Mouse (Mus musculus) midbrain, postnatal 0 days (tissue): ENCODE data around the gene Helz2. TPM values are rescaled to one million over a fixed set of nuclear protein-coding genes. Genes with fewer than 3 reads are reported as not detected.

Source experiments
- ATAC-seq: fragments of 200-750 bp; cut with Nextera tagmentation; 2 replicates; pipeline ENCODE4 v1.8.0; 2017; ENCODE audit warnings: moderate number of reproducible peaks, mild to moderate bottlenecking, moderate TSS enrichment, moderate library complexity; ENCODE audit not compliant: low FRiP score
- DNase-seq: peaks from one replicate; pipeline ENCODE4 v3.0.0-alpha.2; 2015; ENCODE audit warnings: low spot score
- H3K27ac ChIP-seq: fragments of 300-500 bp; sonication (generic); 2 replicates; pipeline ENCODE4 v1.5.1; 2014; ENCODE audit warnings: low read depth, mild to moderate bottlenecking, low read length, mixed read lengths
- H3K27me3 ChIP-seq: fragments of 300-500 bp; sonication (generic); 2 replicates; pipeline ENCODE4 v1.6.1; 2014; ENCODE audit warnings: low read length, control low read depth, mixed read lengths; ENCODE audit not compliant: insufficient read depth
- H3K36me3 ChIP-seq: fragments of 300-500 bp; sonication (generic); 2 replicates; pipeline ENCODE4 v1.6.1; 2014; ENCODE audit warnings: low read length, control low read depth, mixed read lengths; ENCODE audit not compliant: insufficient read depth
- H3K4me1 ChIP-seq: fragments of 300-500 bp; sonication (generic); 2 replicates; pipeline ENCODE4 v1.6.1; 2014; ENCODE audit warnings: mild to moderate bottlenecking, control low read depth, antibody characterized with exemption, low read length, mixed read lengths; ENCODE audit not compliant: insufficient read depth
- H3K4me2 ChIP-seq: fragments of 300-500 bp; sonication (generic); 2 replicates; pipeline ENCODE4 v1.6.1; 2014; ENCODE audit warnings: low read depth, mild to moderate bottlenecking, low read length, mixed read lengths; ENCODE audit not compliant: poor library complexity, severe bottlenecking
- H3K4me3 ChIP-seq: fragments of 300-500 bp; sonication (generic); 2 replicates; pipeline ENCODE4 v1.5.1; 2014; ENCODE audit warnings: low read depth, mild to moderate bottlenecking, low read length, moderate library complexity
- H3K9ac ChIP-seq: fragments of 300-500 bp; sonication (generic); replicated peaks from 2 replicates; pipeline ENCODE4 v1.6.1; 2014; ENCODE audit warnings: mild to moderate bottlenecking, low read length, moderate library complexity, mixed read lengths; ENCODE audit not compliant: poor library complexity, severe bottlenecking
- H3K9me3 ChIP-seq: fragments of 300-500 bp; sonication (generic); 2 replicates; pipeline ENCODE4 v1.6.1; 2016; ENCODE audit warnings: low read length, control low read depth
- CTCF ChIP-seq: IDR thresholded peaks from 2 replicates; pipeline ENCODE4 v1.5.1; 2016; ENCODE audit warnings: antibody characterized with exemption, mild to moderate bottlenecking
- WGBS: fragments of 180-500 bp; shearing (Covaris S2); extraction: QIAGEN DNeasy Blood & Tissue Kit; methylation state at CpG from one replicate; pipeline ENCODE4 v1.1.7; 2014; 5-methylcytosine and 5-hydroxymethylcytosine counted together
- polyA plus RNA-seq: library from polyadenylated mRNA; unstranded; fragments of >200 nt; fragmentation: Nextera tagmentation; extraction: Ambion mirVana; gene quantifications from 2 replicates; pipeline ENCODE4 v1.2.1, GENCODE M21; 2015
- total RNA-seq: library from RNA; depleted of rRNA; stranded (reverse); fragments of >200 nt; gene quantifications from 2 replicates; pipeline ENCODE4 v1.2.3, GENCODE M21; 2014

Gene Helz2
- total and polyA plus RNA-seq, 2 experiments from 2014 or later: 0.16 to 3.7 TPM

DNA sequence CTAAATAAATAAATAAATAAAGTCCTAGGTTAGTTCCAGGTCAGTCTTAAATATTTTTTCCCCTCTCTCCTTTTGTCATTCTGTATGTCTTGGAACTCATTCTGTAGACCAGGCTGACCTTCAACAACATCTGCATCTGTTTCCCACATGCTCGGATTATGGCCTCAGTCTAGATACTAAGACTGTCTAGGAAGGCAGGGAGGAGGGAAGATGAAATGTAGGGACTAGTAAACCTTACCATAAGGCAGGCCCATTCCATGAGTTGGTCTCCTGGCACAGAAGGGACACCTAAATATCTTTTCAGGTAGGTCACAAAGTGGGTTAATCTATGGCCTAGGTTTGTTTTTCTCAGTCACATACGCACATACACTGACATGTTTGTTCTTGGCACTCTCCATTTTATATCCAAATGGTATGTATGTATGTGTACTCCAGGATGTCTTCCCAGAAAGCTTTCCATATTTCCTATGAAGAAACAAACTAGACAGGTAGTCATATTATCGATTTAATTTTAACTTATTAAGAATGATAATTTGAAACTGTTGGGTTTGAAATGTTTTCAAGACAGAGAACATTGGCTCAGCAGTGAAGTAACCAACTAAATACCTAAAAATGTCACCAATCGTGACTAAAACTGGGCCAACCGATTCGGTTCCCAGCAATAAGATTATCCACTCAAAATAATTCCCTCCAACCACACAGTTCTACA lies 45.0 kb upstream of the Helz2 start:
- Histone ChIP-seq H3K4me3 (peak overlapping the region; percentile 58), H3K4me1 (no peaks in the 10 kb centered on the region), H3K9ac (peak overlapping the region; percentile 87), H3K27me3 (no peaks in the 10 kb centered on the region), H3K9me3 (no peaks in the 10 kb centered on the region), H3K27ac (peak overlapping the region; percentile 97), H3K4me2 (peak overlapping the region; percentile 55), H3K36me3 (peaks cover 4% of the 10 kb centered on the region; the same call in 1 of the 2 replicates)
- 50% methylated on average over 6 of the region's 6 CpGs for WGBS
- ATAC-seq (no peak), DNase-seq (no peak)
- no peak for TF ChIP-seq CTCF

DNA sequence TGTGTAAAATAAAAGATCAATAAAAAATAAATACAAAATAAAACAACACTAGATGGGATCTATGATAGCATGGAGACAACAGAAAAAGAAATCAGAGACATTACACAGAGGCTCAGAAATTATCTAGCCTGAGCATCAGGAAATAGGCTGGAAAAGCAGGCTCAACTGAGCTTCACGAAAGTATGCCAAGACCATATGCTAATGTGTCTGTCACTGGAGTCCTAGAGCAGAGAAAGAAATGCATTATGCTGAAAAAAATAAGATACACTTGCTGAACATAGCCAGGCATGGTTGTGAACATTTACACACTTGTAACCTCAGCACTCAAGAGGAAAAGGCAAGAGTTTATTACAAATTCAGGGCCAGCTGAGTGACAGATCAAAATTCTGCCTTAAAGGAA lies 38.1 kb upstream of the Helz2 start:
- no peak overlapping the region for H3K9ac ChIP-seq
- H3K36me3 ChIP-seq: peaks cover 11% of the 10 kb centered on the region; the same call in 1 of the 2 replicates
- no peaks in the 10 kb centered on the region for H3K4me1 ChIP-seq
- no peaks in the 10 kb centered on the region for H3K9me3 ChIP-seq
- TF ChIP-seq CTCF: no peak
- no peak for ATAC-seq
- no peak overlapping the region for H3K27ac ChIP-seq
- no peaks in the 10 kb centered on the region for H3K27me3 ChIP-seq
- H3K4me3 ChIP-seq: no peak overlapping the region
- DNase-seq: no peak
- H3K4me2 ChIP-seq: no peak overlapping the region
- WGBS: 65% methylated on average over 1 of the region's 1 CpGs

DNA sequence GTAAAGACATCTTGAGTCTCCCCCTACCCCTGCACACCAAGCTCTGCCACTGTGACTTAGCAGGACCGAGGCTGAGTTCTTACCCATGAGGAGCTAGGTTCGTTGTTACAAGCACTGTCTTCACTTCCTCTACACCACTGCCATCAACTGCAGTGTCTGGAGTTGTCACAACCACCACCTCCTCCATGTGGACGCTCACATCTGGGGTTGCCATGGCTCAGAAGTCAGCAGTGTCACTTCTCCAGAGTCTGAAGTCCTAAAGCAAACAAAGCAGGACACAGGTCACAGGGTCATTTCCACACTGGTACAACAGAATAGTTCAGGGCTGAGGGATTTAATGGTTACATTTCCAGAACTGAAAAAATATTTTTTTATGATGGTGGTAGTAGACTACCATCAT lies 36.0 kb upstream of the Helz2 start:
- Histone ChIP-seq H3K27ac (no peak overlapping the region), H3K4me3 (no peak overlapping the region), H3K27me3 (no peaks in the 10 kb centered on the region), H3K36me3 (peaks cover 19% of the 10 kb centered on the region; the same call in 1 of the 2 replicates), H3K9ac (no peak overlapping the region), H3K9me3 (no peaks in the 10 kb centered on the region), H3K4me2 (no peak overlapping the region), H3K4me1 (no peaks in the 10 kb centered on the region)
- no peak for DNase-seq
- ATAC-seq: no peak
- WGBS: 89% methylated on average over 3 of the region's 3 CpGs
- TF ChIP-seq CTCF: no peak

DNA sequence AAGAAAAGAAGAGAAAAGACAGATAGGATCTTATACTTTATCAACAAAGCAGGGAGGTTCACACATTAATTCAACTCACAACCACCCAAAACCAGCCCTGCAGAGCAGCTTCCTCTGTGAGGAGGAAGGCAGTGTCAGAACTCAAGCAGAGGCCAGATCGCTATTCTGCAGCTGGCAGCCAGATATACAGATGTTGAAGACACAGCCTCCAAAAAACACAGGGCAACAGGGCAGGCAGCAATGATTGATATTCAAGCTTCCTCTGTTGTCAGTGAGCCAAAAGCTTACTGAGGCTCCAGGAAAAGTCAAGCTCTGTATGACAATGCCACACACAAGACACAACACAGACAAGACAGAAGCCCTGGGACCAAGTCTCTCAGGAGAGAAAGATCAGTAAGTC lies 34.9 kb upstream of the Helz2 start:
- no peaks in the 10 kb centered on the region for H3K27me3 ChIP-seq
- ATAC-seq (no peak), DNase-seq (no peak)
- H3K4me2 ChIP-seq: no peak overlapping the region
- H3K27ac ChIP-seq: no peak overlapping the region
- 86% methylated on average over 1 of the region's 1 CpGs for WGBS
- no peak overlapping the region for H3K9ac ChIP-seq
- H3K4me1 ChIP-seq: no peaks in the 10 kb centered on the region
- H3K9me3 ChIP-seq: no peaks in the 10 kb centered on the region
- H3K4me3 ChIP-seq: no peak overlapping the region
- H3K36me3 ChIP-seq: peaks cover 16% of the 10 kb centered on the region; the same call in 1 of the 2 replicates
- TF ChIP-seq CTCF: no peak

DNA sequence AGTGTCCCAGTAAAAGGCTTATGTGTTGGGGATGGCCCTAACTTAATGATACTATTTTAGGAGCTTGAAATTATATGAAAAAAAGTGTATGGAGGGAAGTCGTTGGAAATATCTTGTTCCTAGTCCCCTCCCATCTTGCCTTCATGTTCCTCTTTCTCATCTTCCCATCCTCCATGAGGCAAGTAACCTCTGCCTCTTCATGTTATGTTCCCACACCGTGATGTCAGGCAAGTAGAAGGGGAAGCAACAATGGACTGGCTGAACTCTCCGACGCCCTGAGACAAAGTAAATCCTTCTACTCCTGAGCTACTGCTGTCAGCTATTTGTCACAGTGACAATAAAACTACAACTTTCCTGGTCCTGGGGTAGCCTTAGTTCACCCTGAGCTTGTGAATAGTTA lies 32.8 kb upstream of the Helz2 start:
- no peak overlapping the region for H3K4me2 ChIP-seq
- TF ChIP-seq CTCF: no peak
- H3K4me3 ChIP-seq: no peak overlapping the region
- no peak overlapping the region for H3K27ac ChIP-seq
- DNase-seq (no peak), ATAC-seq (no peak)
- no peaks in the 10 kb centered on the region for H3K27me3 ChIP-seq
- no peaks in the 10 kb centered on the region for H3K9me3 ChIP-seq
- peaks cover 23% of the 10 kb centered on the region; the same call in 1 of the 2 replicates for H3K36me3 ChIP-seq
- no peaks in the 10 kb centered on the region for H3K4me1 ChIP-seq
- no peak overlapping the region for H3K9ac ChIP-seq
- 76% methylated on average over 4 of the region's 4 CpGs for WGBS

DNA sequence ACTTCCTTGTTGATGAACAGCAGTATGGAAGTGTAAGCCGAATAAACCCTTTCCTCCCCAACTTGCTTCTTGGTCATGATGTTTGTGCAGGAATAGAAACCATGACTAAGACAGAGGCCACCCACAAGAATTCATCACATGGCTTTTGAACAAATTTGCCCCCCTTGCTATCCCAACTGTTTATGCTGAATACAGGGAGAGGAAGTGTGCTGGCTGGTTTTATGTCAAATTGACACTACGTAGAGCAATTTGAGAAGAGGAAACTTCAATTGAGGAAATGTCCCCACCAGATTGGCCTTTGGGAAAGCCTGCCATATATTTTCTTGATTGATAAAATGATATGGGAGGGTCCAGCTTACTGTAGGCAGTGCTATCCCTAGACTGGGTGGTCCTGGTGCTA lies 32.0 kb upstream of the Helz2 start:
- TF ChIP-seq CTCF: no peak
- no peak for ATAC-seq
- Histone ChIP-seq H3K36me3 (peaks cover 25% of the 10 kb centered on the region), H3K9ac (no peak overlapping the region), H3K27ac (no peak overlapping the region), H3K4me1 (no peaks in the 10 kb centered on the region), H3K4me2 (no peak overlapping the region), H3K27me3 (no peaks in the 10 kb centered on the region), H3K9me3 (no peaks in the 10 kb centered on the region), H3K4me3 (no peak overlapping the region)
- 97% methylated on average over 2 of the region's 2 CpGs for WGBS
- DNase-seq: no peak
